20 mouse cellular contexts compared by ENCODE assay signal in genomic region chr4:123647109-123647508, GRCm38 (mm10). TPM values are rescaled to one million over a fixed set of nuclear protein-coding genes. Genes with fewer than 3 reads are reported as not detected.
A peak's percentile ranks its signal among the peaks of the same experiment; 100 is the strongest.
DNase-seq lines count a peak whose midpoint lies in the region; ATAC-seq and TF ChIP-seq lines count a peak whose summit lies in the region.
"Had no signal": no experiment of that assay in that cellular context is flagged by ENCODE, and none has a peak within 500 bp of the region (broad histone marks: within the 10 kb centered on the region; RNA-seq: fewer than 3 reads in every experiment).

No protein-coding gene starts in this region.

- no peak overlapping the region for H3K9ac ChIP-seq in kidney, embryonic 16.5 days (replicated peaks; ENCODE audit: low read length)
- H3K9ac ChIP-seq in lung, embryonic 14.5 days: no peak overlapping the region
- H3K9ac ChIP-seq: embryonic facial prominence, embryonic 13.5 days; forebrain, embryonic 12.5 days; heart, embryonic 15.5 days had no signal

- no peak overlapping the region for H3K4me2 ChIP-seq in kidney, embryonic 16.5 days (replicated peaks; ENCODE audit: low read depth, low read length)
- no peak overlapping the region for H3K4me2 ChIP-seq in lung, embryonic 14.5 days
- H3K4me2 ChIP-seq: embryonic facial prominence, embryonic 13.5 days; forebrain, embryonic 12.5 days; heart, embryonic 11.5 days; heart, embryonic 15.5 days had no signal

- DNase-seq in kidney, adult 18-20 months: no peak
- peak; percentile 35 for DNase-seq in lung, embryonic 14.5 days
- no peak for DNase-seq in lung, postnatal 4 days
- DNase-seq in lung, postnatal 36 days: peak; percentile 46
- no peak for DNase-seq in lung, adult 2 months
- DNase-seq in thymus, adult 2 months: no peak
- DNase-seq: adrenal gland, adult 2 months; adrenal gland, postnatal 25 days; cerebellum, adult 18-20 months; cerebellum, adult 9-11 months; cerebellum, postnatal 36 days; gastrocnemius, postnatal 14 days; heart, adult 2 months; heart, postnatal 14 days had no signal

- no peak for ATAC-seq in kidney, embryonic 16.5 days (ENCODE audit: low FRiP score, low TSS enrichment)
- no peak for ATAC-seq in lung, embryonic 14.5 days (ENCODE audit: insufficient read depth)
- ATAC-seq: forebrain, embryonic 16.5 days had no signal

- H3K4me1 ChIP-seq in kidney, embryonic 16.5 days (ENCODE audit: insufficient read depth, low read length): peaks cover 14% of the 10 kb centered on the region; the same call in 1 of the 2 replicates
- H3K4me1 ChIP-seq in lung, embryonic 14.5 days (ENCODE audit: insufficient read depth): no peaks in the 10 kb centered on the region
- H3K4me1 ChIP-seq in lung, adult 2 months (ENCODE audit: control insufficient read depth, insufficient read depth, low read length): peaks cover 19% of the 10 kb centered on the region
- no peaks in the 10 kb centered on the region for H3K4me1 ChIP-seq in thymus, adult 2 months (replicated peaks; ENCODE audit: control insufficient read depth, insufficient read depth, low read length)

- H3K27ac ChIP-seq in kidney, embryonic 16.5 days (ENCODE audit: low read length): 0 out of 2 replicates have a peak overlapping the region, but pooled peaks have one; percentile 72
- H3K27ac ChIP-seq in lung, embryonic 14.5 days (ENCODE audit: low read depth): no peak overlapping the region
- no peak overlapping the region for H3K27ac ChIP-seq in thymus, adult 2 months (ENCODE audit: control insufficient read depth, insufficient read depth, low read length)
- H3K27ac ChIP-seq: embryonic facial prominence, embryonic 13.5 days; forebrain, embryonic 12.5 days; heart, adult 2 months; heart, embryonic 15.5 days had no signal

- TF ChIP-seq CTCF in lung, embryonic 14.5 days (IDR thresholded peaks at IDR 0.05; ENCODE audit: low read depth): no peak
- no peak for TF ChIP-seq CTCF in lung, adult 2 months (IDR thresholded peaks at IDR 0.05; ENCODE audit: insufficient read depth, low read length)
- TF ChIP-seq CTCF in thymus, adult 2 months (IDR thresholded peaks at IDR 0.05; ENCODE audit: borderline replicate concordance, control insufficient read depth, extremely low read depth, insufficient read depth, low read length, poor library complexity): no peak

- H3K4me3 ChIP-seq in kidney, embryonic 16.5 days (ENCODE audit: low read length): no peak overlapping the region
- no peak overlapping the region for H3K4me3 ChIP-seq in lung, embryonic 14.5 days (ENCODE audit: low read depth, low read length)
- no peak overlapping the region for H3K4me3 ChIP-seq in lung, adult 2 months (replicated peaks; ENCODE audit: extremely low read depth, low read depth, low read length)
- H3K4me3 ChIP-seq in thymus, adult 2 months (ENCODE audit: control insufficient read depth, insufficient read depth, low read length): no peak overlapping the region
- H3K4me3 ChIP-seq: embryonic facial prominence, embryonic 13.5 days; forebrain, embryonic 12.5 days; heart, adult 2 months; heart, embryonic 15.5 days had no signal

- H3K36me3 ChIP-seq in kidney, embryonic 16.5 days (ENCODE audit: insufficient read depth, low read length): 0 out of 2 replicates have a peak, but pooled peaks cover 3% of the 10 kb centered on the region
- peaks cover 4% of the 10 kb centered on the region; the same call in 1 of the 2 replicates for H3K36me3 ChIP-seq in lung, embryonic 14.5 days (ENCODE audit: insufficient read depth)
- no peaks in the 10 kb centered on the region for H3K36me3 ChIP-seq in thymus, adult 2 months (ENCODE audit: control insufficient read depth, insufficient read depth, low read length)
- H3K36me3 ChIP-seq: heart, embryonic 15.5 days had no signal

- no peaks in the 10 kb centered on the region for H3K27me3 ChIP-seq in kidney, embryonic 16.5 days (ENCODE audit: insufficient read depth, low read length)
- H3K27me3 ChIP-seq in lung, embryonic 14.5 days (ENCODE audit: insufficient read depth, low read length): no peaks in the 10 kb centered on the region
- H3K27me3 ChIP-seq in thymus, adult 2 months (ENCODE audit: control insufficient read depth, insufficient read depth, low read length): no peaks in the 10 kb centered on the region
- H3K27me3 ChIP-seq: embryonic facial prominence, embryonic 13.5 days; forebrain, embryonic 12.5 days; heart, embryonic 15.5 days had no signal

- TF ChIP-seq POLR2A in lung, adult 2 months (IDR thresholded peaks at IDR 0.05; ENCODE audit: borderline replicate concordance, extremely low read depth, low read depth, low read length): no peak
- no peak for TF ChIP-seq POLR2A in thymus, adult 2 months (IDR thresholded peaks at IDR 0.05; ENCODE audit: control insufficient read depth, extremely low read depth, insufficient read depth, low read length, poor library complexity)

- H3K9me3 ChIP-seq in kidney, embryonic 16.5 days (ENCODE audit: low read length): no peaks in the 10 kb centered on the region
- no peaks in the 10 kb centered on the region for H3K9me3 ChIP-seq in lung, embryonic 14.5 days (ENCODE audit: low read depth, low read length)
- H3K9me3 ChIP-seq: embryonic facial prominence, embryonic 13.5 days; forebrain, embryonic 12.5 days; heart, embryonic 15.5 days had no signal

- 78% methylated on average over 2 of the region's 2 CpGs for WGBS in kidney, embryonic 16.5 days
- WGBS in lung, embryonic 14.5 days: 62% methylated on average over 2 of the region's 2 CpGs
- 58% methylated on average over 2 of the region's 2 CpGs for WGBS in lung, adult 2 months
- WGBS in thymus, adult 2 months: 40% methylated on average over 2 of the region's 2 CpGs

RNA-seq across cellular contexts. Expression of gene Macf1, which starts 37.1 kb away (rescaled TPM):
- polyA plus RNA-seq in kidney, embryonic 16.5 days (2015; fragmentation: Nextera tagmentation; extraction: Ambion mirVana): 37.1 and 38.1 TPM in 2 replicates
- polyA plus RNA-seq in lung, embryonic 14.5 days (2014; fragmentation: Nextera tagmentation; extraction: Ambion mirVana): 103 and 107 TPM in 2 replicates
- 216 and 249 TPM in 2 replicates for polyA plus RNA-seq in lung, adult 2 months (2012; rRNA removed)
- 104 and 121 TPM in 2 replicates for polyA plus RNA-seq in thymus, adult 2 months (2012; rRNA removed)

Comparison
In these comparisons a context has a peak if more than half of its experiments do, and no peak if none do; other contexts are left out.
1. DNase-seq: peak in lung, embryonic 14.5 days (single experiment) and lung, postnatal 36 days (single experiment); none in kidney, adult 18-20 months (single experiment), lung, postnatal 4 days (0 of 2), lung, adult 2 months (single experiment) and thymus, adult 2 months (single experiment).